Mouse (Mus musculus) urinary bladder, postnatal 10 days (tissue): ENCODE data around the gene Artn.

Experiments
- DNase-seq: peaks from one replicate; pipeline ENCODE4 v3.0.0; 2022; ENCODE audit warnings: low spot score

The Artn gene

DNA sequence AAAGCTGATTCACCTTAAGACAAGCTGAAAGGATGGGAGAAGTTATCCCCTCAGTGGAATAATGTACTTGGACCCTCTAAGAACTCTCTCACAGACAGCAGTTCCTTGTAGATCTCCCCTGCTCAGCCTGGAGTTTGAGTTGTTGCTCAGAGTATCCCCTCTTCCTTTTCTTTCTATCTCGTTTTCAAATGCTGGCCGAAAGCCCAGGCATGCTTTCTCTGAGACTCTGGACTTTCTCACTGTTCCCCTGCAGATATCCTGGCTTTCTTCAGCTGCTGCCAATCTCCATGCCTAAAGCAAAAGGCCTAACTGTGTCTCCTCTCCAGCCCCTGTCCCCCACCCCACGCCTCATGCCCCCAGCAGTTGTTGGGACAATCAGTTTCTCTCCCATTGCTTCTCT lies 11.3 kb downstream of the Artn start:
- no peak for DNase-seq

DNA sequence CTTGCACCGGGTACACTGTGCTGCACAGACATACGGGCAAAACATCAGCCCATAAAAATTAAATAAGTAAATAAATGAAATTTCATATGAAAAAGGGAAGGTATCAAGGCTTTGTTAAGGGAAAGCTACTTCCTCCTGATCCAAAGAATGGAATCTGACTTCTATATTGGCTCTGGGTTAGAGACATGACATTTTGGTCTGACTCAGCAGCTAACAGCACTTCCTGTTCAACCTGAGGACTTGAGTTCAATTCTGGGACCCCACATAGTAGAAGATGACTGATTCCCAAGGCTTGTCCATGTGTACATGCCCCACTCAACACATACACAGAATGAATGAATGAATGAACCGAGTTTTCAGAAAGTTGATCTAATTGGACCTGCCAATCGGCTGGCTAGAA lies 11.7 kb downstream of the Artn start:
- DNase-seq: no peak

DNA sequence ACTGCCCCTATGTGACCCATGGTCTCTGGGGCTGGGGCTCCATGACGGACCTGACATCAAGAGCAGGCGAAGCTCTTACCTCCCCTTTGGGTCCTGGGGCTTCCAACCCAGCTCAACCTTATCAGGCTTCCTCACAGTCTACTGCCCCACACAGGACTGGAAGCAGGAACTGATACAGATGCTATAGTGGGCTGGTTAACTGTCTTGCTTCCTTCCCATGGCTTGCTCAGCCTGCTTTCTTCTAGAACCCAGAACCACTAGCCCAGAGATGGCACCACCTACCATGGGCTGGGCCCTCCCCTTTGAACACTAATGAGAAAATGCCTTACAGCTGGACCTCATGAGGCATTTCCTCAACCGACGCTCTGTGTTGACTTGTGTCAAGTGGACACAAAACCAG lies 12.2 kb downstream of the Artn start:
- DNase-seq: no peak

DNA sequence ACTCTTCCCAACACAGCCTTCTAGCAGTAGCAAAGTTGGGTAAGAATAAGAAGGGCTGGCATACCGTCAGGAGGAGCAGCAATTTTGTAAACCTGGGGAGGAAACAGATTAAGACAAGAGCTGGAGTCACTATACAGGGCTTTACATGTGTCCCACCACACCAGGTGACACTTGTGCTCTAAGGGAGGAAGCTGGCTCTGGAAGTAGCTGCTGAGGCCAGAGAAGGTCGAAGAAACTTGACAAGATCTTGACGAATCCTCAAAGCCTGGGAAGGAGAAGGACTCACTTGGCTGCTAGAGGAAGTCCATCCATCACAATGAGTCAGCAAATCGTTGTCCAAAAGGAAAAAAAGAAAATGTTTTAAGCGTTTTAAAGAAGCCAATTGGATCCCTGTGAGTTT lies 13.2 kb downstream of the Artn start:
- DNase-seq: no peak

DNA sequence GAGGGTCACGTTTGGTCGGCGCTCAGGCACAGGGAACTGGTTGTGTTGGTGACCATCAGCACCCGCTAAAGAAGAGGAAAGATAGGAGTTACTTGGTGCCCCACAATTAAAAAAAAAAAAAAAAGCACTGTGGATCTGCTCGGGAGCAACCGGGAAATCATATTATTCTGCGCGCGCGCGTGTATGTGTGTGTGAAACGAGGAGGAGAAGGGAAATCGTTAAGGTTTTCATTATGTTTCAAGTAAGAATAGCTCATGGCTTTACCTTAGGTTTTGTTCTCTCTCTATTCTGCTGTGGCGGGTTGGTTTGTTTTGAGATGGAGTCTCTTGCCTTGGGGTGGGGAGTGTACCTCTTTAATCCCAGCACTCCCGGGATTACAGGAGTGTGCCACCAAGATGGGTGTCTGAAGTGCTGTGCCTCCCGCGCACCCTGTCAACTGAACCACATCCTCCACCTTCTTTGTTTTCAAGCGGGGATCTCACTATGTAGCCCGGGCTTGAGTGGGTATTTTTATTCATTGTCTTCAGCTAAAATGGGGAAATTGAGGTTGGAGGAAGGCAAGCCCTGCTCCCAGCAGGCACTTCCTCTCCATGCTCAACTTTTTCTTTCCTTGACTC lies 14.0 kb downstream of the Artn start:
- no peak for DNase-seq

DNA sequence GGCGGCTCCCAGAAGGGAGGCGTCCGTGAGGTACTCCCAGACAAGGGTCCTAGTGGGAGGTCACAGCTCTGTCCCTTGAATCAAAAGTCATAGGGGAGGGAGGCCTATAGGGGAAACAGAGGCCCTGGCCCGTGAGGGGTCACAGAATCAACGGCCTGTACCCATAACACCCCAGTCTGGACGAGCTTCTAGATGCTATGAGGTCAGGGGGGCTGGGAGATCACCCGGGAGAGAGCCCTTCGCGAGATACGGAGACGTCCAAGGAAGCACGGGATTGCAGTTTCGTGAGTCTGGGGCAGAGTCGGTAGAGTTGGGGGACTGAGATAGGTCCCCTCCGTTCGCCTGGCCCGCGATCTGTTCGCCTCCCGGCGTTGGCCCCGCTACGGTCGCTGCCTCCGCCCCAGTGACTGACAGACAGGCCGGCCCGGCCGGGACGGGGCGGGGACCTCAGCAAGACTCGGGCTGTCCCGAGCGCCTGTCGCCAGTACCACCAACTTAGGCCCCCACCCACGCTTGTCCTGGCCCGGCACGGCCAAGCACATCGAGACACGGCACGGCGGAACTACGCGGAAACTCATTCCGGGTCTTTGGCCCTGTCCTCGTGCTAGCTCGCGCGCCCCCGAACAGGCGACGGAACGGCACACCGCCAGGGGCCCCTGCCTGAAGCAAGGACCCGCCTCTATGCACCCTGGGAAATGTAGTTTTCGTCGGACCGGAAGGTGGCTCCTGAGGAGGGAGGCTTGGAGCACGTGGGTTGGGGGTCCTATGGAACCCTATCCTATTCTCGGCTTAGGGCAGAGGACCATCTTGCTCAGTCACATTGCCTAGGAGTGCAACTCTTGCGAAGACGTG lies 14.7 kb downstream of the Artn start, which contains the start of gene Ipo13:
Ipo13 (minus strand) TSS at position 409 of the 852 bp plus-strand sequence.
- DNase-seq: peak; percentile 68

DNA sequence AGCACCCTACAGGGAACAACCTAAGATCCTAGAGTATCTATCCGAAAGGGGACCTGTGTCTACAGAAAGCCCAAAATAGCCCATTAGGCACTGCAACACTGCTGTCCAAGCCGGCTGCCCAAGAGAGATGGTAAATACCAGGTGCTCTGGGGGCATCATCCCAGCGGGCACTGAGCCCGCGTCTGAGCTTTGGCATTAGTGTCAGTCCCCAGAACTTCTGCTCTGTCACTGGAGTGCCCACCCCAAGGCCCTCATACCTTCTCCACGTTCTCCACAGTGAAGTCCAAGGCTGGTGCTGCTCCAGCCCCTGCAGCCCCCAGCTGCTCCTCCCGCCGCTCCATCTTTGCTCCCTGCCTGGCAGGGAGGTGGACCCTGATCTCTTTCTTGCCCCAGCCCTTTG lies 15.5 kb downstream of the Artn start:
- no peak for DNase-seq

DNA sequence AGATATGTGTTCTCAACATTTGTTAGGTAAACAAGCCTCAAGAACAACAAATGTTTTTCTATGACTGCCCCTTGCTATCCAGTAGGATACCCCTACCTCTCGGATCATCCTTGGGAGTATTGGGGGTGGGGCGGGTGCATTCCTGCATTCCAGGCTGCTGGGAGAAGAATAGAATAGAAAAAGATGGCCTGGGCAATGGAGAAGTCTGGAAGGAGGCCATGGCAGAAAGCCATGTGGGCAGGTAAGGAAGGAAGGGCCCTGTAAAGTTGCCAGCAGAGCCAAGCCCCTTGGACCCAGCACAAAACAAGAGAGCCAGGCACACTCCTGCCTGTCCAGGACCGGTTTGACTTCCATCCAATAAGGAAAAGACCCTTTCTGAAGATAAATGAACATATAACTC lies 16.1 kb downstream of the Artn start:
- no peak for DNase-seq

DNA sequence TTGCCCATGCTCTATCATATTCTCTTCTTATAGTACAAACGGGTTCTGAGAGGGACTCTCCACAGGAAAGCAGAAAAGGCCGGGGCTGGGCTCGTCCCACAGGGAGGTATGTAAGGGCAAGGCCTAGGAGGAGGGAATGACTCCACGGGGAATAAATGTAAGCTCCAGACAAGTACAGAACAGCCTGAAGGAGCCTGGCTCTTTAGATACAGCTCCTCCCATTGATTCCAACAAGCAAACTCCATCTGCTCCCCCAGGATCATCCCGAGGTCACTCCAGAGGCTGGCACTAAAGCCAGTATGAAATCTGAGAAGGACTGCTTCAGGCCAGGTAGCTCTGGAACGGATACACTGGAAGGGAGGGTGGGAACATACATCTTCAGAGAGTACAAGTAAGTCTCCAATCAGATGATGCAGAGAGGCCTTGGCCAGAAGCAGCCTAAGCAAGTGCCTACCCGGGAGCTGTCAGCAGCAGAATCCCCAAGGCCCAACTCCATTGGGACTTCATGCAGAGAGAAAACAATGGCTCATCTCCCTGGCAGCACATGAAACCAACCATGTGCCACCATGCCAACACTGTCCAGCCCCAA lies 16.8 kb downstream of the Artn start:
- no peak for DNase-seq

DNA sequence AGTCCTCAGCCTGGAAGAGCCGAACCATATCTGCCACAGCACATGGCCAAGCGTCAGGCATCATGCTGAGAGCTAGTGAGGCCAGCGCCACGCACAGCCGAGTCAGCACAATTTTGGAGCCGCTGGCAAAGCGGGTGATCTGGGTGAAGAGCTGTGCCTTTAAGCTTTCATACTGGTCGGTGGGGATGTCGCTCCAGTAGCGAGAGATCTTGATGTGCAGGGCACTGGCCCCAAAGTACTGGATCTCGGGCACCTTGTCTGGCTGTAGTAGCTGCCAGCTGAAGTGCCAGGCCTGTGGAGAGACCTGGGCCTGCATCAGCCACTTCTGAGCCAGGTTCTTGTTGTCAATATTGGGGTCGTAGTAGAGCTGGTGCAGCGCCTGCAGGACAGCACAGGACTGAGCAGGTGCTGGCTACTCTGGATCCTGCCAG lies 17.4 kb downstream of the Artn start:
- no peak for DNase-seq

DNA sequence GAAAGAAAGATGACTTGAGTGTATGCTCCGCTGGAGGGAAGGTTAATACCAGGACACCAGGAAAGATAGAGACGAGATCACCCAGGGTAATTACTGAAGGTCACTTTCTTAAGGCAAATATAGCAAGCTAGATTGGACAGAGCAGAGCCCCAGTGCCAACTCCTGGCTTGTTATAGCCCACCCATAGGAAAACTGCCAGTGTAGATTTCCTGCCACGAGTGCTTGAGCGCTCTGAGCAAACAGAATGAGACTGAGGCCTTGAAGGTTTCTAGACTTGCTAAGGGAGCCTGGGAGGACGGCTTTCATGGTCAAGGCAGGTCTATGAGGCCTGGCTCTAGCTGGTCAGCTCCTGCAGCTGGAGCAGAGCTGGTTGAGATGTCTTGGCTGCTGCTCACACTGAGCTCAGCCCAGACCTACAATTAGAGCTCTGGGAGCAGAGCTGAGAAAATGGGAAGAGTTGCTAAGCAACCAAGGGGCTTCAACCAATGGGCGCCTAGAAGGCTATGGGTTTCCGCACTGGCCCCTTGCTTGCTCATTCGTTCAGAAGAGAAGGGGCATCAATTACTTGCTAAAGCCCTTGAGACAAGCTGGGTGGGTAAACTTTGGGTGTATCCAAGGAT lies 20.6 kb downstream of the Artn start:
- no peak for DNase-seq

DNA sequence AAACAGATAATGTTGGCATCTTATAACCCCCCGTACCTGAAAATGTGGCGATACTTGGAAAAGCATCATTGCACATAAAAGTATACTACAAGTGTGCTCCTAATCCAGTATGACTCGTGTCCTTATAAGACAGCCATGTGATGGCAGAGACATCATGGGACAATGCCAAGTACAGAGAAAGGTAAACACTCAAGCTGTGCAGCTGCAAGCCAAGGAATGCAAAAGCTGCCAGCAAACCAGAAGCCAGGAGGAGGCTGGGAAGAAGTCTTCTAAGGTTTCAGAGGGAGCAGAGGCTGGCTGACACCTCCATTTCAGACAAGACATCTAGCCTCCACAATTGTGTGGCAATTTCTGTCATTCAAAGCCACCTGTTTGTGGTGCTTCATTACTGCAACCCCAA lies 23.4 kb downstream of the Artn start:
- DNase-seq: no peak

DNA sequence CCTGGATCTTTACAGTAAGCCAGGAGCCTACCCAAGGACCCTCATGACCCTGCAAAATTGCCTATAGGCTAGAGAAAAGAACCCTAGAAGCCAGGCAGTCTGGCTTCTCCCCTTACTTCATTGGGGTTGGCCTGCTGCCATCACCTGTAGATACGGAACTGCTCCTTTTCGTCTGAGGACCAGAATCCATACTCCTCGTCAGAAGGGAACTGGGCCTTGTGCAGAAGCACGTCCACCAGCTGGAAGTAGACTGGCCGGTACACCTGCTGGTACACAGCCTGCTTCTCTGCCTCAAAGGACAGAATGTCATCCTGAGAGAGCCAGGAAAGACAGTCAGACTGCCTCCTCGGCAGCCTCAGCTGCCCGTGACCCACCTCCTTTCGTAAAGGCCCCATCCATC lies 24.8 kb downstream of the Artn start:
- DNase-seq: no peak

DNA sequence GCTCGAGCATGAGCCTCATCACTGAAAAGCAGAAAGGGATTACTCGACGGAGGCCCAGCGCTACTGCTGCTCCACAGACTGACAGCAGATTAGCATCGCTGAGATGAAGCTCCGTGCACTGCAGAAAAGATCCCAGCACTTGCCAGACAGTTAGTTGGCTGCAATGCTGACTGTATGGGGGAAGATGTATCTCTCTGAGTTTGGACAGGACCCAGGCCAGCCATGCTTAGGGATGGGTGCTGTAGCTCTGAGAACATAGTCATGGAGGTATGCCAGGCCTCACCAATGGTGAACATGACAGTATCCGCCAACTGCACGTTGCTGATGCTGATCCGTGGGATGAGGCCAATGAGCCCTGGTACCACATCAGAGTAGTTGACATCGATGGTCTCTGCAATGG lies 25.5 kb downstream of the Artn start:
- DNase-seq: no peak

DNA sequence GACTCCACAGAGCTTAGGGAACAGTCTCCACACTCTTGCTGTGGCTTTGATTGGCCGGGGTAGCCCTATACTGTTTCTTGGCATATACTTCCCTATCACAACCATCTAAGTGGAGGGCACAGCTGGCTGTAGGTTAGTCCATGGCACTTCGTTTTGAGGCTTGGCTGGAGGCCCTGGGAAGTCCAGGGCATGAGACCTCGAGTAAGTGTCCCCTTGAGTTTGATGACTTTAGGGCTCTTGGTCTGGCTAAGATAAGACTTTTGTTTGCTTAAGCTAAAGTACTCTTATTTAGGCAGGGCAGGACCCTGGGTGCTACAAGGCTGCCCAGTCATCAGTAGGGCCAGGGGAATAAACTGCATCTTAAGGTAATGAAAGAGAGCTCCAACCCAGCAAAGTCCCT lies 31.5 kb downstream of the Artn start:
- DNase-seq: no peak

DNA sequence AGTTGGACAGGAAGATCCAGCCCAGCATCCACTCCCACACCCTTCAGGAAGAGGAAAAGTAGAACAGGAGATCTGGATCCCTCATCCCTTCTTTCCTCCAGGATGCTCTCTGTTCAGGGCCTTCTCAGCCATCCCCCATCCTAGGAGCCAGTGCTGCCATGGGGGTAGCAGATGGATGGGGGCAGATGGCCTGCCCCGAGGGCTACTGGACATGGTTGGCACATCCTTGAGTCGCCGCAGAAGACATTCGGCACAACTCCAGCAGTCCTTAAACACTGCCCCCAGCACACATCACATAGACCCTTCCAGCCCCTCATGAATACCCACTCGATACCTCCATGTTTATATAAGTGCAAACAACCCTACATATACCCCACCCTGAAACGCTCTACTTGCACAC lies 33.5 kb downstream of the Artn start:
- no peak for DNase-seq

DNA sequence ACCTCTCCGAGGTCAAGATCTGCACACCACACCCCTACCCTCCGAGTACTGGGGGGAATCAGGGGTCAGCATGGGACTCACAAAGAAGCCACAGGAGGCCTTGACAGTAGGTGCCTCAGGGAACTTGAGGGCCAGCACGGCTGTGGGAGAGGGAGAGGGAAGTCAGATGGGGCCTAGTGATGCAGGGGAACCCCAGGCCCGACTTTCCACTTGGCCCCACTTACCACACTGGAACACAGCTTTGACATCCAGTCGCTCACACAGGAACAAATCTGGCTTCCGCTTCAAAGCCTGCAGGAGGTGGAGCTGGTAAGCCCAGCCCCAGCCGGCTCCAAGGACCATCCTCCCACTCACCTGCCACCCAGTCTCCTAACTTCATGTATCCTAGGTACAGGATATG lies 34.2 kb downstream of the Artn start:
- DNase-seq: no peak

DNA sequence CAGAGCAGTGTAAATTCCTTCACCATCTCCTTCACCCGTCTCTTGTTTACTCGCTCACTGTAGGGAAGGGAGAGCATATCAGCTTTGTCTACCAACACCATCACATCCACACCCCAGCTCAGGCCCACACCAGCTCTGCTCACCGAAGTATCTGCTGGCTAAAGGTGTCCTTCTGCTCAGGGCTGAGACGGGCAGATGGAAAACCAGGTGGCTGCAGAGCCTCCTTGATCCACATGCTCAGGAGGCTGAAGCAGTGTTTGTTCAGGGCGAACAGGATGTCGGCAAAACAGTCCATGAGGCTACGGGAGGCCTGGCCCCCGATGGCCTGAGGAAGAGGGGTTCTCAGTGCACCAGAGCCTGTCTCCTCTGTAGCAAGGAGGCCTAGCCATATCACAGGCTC lies 35.0 kb downstream of the Artn start:
- no peak for DNase-seq

DNA sequence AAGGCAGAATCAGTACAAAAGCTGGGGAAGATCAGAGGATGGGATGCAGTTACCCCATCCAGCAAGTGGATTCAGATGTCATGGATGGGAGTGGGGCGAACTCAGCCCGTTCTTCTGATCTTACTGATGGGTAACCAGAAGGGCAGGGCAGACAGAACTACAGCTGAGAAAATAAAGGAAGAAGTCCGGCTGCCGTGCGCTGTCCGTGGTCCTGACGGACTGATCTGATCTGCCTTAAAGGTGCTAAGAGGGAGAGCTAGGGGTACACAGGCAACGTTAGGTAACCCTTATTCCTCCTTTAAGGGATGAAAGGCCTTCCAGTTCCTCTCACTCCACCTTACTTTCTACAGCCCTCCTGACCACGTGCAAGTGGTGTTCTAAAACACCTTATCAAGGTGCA lies 36.2 kb downstream of the Artn start:
- DNase-seq: no peak

DNA sequence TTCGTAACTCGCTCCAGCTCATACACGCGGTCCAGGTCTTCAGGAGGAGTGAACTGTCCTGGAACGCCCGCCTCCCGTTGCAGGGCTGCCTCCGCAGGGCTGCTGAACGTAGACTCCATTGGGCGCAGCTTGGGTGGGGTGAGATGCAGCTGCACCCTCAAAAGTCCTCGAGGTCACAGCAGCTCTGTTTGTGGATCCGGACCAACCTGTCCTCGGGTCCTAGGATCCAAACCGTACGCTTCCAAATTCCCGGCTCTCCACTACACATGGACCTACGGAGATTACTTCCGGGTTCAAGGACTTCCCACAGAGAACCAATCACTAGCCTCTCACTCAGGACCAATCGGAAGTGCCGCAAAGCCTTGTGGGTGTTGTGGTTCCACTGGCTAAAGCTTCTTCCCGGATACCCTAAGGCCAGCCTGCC lies 37.8 kb downstream of the Artn start, which contains the start of gene Dph2:
Dph2 (minus strand) TSS at position 295 of the 424 bp plus-strand sequence.
- no peak for DNase-seq

DNA sequence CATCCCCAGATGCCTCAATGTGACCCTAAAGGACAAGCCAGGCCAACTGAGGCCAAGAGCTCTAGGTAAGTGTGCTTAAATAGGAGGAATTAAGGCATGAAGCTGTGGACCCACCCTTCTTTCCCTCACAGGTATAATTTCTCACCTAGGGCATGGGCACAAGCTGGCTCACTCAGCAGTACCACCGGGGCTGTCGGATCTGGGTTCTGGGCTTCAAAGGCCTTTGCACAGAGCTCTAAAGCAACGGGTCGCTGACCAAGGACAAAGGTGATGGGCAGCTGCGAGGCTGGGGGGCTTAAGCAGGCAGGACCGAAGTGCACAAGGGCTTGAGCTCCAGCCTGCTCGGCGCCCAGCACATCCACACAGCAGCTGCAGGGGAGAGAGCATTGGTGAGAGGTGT lies 38.8 kb downstream of the Artn start:
- DNase-seq: no peak

DNA sequence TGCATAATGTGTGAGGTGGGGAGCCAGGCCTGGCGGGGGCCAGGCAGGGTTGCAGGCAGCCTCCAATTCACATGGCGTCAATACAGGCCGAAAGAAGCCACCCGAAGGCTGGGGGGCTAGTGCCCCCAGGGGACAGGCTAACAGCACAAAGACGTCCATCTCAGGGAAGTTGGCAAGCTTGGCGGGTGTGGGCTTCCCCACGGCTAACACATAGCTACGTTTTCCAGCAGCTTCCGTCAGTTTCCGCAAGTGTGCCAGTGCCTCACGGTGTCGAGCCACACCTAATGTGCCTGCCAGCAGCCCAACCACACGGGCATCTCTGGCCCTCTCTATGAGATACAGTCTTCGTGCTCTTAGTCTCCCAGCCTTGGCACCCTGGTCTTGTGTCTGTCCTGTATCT lies 39.5 kb downstream of the Artn start:
- DNase-seq: no peak

DNA sequence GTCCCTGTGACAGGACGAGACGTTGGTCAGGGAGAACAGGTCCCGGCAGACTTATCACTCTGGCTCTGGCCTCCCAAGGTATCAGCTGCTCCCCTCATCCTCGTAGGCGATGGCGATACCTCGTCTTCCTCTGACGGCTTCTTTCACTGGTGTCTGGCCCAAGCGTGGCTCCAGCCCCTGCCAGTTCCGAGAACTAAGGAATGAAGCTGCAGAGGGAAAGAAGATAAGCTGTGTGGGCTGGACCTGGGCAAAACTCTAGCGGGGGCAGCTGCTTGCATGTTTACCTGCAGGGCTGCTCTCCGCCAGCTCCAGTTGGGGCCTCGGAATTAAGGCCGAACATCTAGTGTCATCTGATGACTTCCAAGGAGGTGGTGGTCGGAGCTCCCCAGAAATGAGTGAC lies 40.1 kb downstream of the Artn start:
- no peak for DNase-seq
